In genomic region chr12:91815990-91816389, GRCm38 (mm10) we compare ENCODE assay signal across 8 mouse cellular contexts. TPM values are rescaled to one million over a fixed set of nuclear protein-coding genes. Genes with fewer than 3 reads are reported as not detected.
DNase-seq lines count a peak whose midpoint lies in the region; ATAC-seq and TF ChIP-seq lines count a peak whose summit lies in the region.

No protein-coding gene starts in this region.

- no peaks in the 10 kb centered on the region for H3K27me3 ChIP-seq in forebrain, postnatal 0 days (ENCODE audit: insufficient read depth, low read length)
- H3K27me3 ChIP-seq in intestine, postnatal 0 days (replicated peaks; ENCODE audit: control insufficient read depth, insufficient read depth, low read length), result no peaks in the 10 kb centered on the region
- no peaks in the 10 kb centered on the region for H3K27me3 ChIP-seq in midbrain, embryonic 13.5 days

- intact Hi-C loops in heart, postnatal 25 days (cut with DNase I), result no loop called here
- intact Hi-C loops in left cerebral cortex, postnatal 4 days (cut with DNase I), result no loop called here

- peak; percentile 42 to 74 for DNase-seq in heart, adult 18-20 months
- no peak for DNase-seq in heart, postnatal 25 days (ENCODE audit: low spot score)
- peak; percentile 19 for DNase-seq in cerebellum, adult 11-12 months
- peak; percentile 79 for DNase-seq in forebrain, postnatal 0 days
- peak; percentile 53 for DNase-seq in left cerebral cortex, postnatal 4 days
- peak; percentile 20 to 46 for DNase-seq in spleen, adult 18-20 months

- TF ChIP-seq CTCF in forebrain, postnatal 0 days (IDR thresholded peaks at IDR 0.05; ENCODE audit: low read depth), result peak; percentile 75
- TF ChIP-seq CTCF in intestine, postnatal 0 days (IDR thresholded peaks at IDR 0.05; ENCODE audit: low read depth), result peak; percentile 75

- whole genome bisulfite sequencing in forebrain, postnatal 0 days, result 22% methylated on average over 10 of the region's 10 CpGs
- 27% methylated on average over 10 of the region's 10 CpGs for WGBS in intestine, postnatal 0 days
- WGBS in midbrain, embryonic 13.5 days, result 30% methylated on average over 10 of the region's 10 CpGs

- no peaks in the 10 kb centered on the region for H3K9me3 ChIP-seq in forebrain, postnatal 0 days (ENCODE audit: low read length)
- H3K9me3 ChIP-seq in intestine, postnatal 0 days (ENCODE audit: control insufficient read depth), result no peaks in the 10 kb centered on the region
- H3K9me3 ChIP-seq in midbrain, embryonic 13.5 days, result no peaks in the 10 kb centered on the region

- no peaks in the 10 kb centered on the region for H3K4me1 ChIP-seq in forebrain, postnatal 0 days (ENCODE audit: insufficient read depth)
- no peaks in the 10 kb centered on the region for H3K4me1 ChIP-seq in intestine, postnatal 0 days (replicated peaks; ENCODE audit: control insufficient read depth, insufficient read depth, low read length)
- no peaks in the 10 kb centered on the region for H3K4me1 ChIP-seq in midbrain, embryonic 13.5 days (replicated peaks)

- no peak overlapping the region for H3K4me3 ChIP-seq in forebrain, postnatal 0 days (ENCODE audit: low read depth, low read length)
- no peak overlapping the region for H3K4me3 ChIP-seq in intestine, postnatal 0 days (ENCODE audit: low read depth, low read length)
- no peak overlapping the region for H3K4me3 ChIP-seq in midbrain, embryonic 13.5 days (replicated peaks)

- peak; percentile 85 for ATAC-seq in forebrain, postnatal 0 days
- ATAC-seq in intestine, postnatal 0 days, result no peak
- ATAC-seq in midbrain, embryonic 13.5 days, result peak; percentile 76

- H3K4me2 ChIP-seq in forebrain, postnatal 0 days (ENCODE audit: low read depth), result no peak overlapping the region
- no peak overlapping the region for H3K4me2 ChIP-seq in intestine, postnatal 0 days (replicated peaks; ENCODE audit: low read depth)
- H3K4me2 ChIP-seq in midbrain, embryonic 13.5 days (replicated peaks), result no peak overlapping the region

- H3K36me3 ChIP-seq in forebrain, postnatal 0 days (ENCODE audit: insufficient read depth), result peaks cover 74% of the 10 kb centered on the region
- peaks cover 86% of the 10 kb centered on the region for H3K36me3 ChIP-seq in intestine, postnatal 0 days (ENCODE audit: control insufficient read depth, insufficient read depth)
- H3K36me3 ChIP-seq in midbrain, embryonic 13.5 days, result peaks cover 77% of the 10 kb centered on the region

- H3K9ac ChIP-seq in forebrain, postnatal 0 days, result no peak overlapping the region
- no peak overlapping the region for H3K9ac ChIP-seq in intestine, postnatal 0 days (ENCODE audit: low read depth, low read length)
- no peak overlapping the region for H3K9ac ChIP-seq in midbrain, embryonic 13.5 days (replicated peaks)

- no peak overlapping the region for H3K27ac ChIP-seq in forebrain, postnatal 0 days (ENCODE audit: low read depth, low read length)
- H3K27ac ChIP-seq in intestine, postnatal 0 days (ENCODE audit: low read depth, low read length), result no peak overlapping the region
- H3K27ac ChIP-seq in midbrain, embryonic 13.5 days, result no peak overlapping the region

RNA-seq across cellular contexts. Expression of gene Ston2, which starts 27.8 kb away (rescaled TPM):
- 1 to 10 TPM; 4.7 to 5.9 TPM for total RNA-seq in heart, adult 18-20 months (2021)
- 1 to 10 TPM; 4.0 to 4.5 TPM for total RNA-seq in heart, postnatal 25 days (2021)
- total RNA-seq in forebrain, postnatal 0 days (2014; rRNA removed), result 7.1 and 8.8 TPM in 2 replicates
- polyA plus RNA-seq in forebrain, postnatal 0 days (2015; fragmentation: Nextera tagmentation; extraction: Ambion mirVana), result 3.6 and 7.7 TPM in 2 replicates
- polyA plus RNA-seq in intestine, postnatal 0 days (2015; fragmentation: Nextera tagmentation; extraction: Ambion mirVana), result 2.7 and 3.5 TPM in 2 replicates
- 10 to 100 TPM; 14.2 to 16.6 TPM for total RNA-seq in left cerebral cortex, postnatal 4 days (2021)
- polyA plus RNA-seq in midbrain, embryonic 13.5 days (2015; fragmentation: Nextera tagmentation; extraction: Ambion mirVana), result 3.8 and 7.4 TPM in 2 replicates

RNA-seq across cellular contexts. Expression of gene Sel1l, which starts 33.0 kb away (rescaled TPM):
- 10 to 100 TPM; 65.4 to 72.4 TPM for total RNA-seq in heart, adult 18-20 months (2021)
- 10 to 100 TPM; 62.3 to 69.2 TPM for total RNA-seq in heart, postnatal 25 days (2021)
- 65.2 and 73.4 TPM in 2 replicates for total RNA-seq in forebrain, postnatal 0 days (2014; rRNA removed)
- 59.4 and 95.9 TPM in 2 replicates for polyA plus RNA-seq in forebrain, postnatal 0 days (2015; fragmentation: Nextera tagmentation; extraction: Ambion mirVana)
- polyA plus RNA-seq in intestine, postnatal 0 days (2015; fragmentation: Nextera tagmentation; extraction: Ambion mirVana), result 88.2 and 108 TPM in 2 replicates
- total RNA-seq in left cerebral cortex, postnatal 4 days (2021), result 100 to 1,000 TPM; 119 to 122 TPM
- polyA plus RNA-seq in midbrain, embryonic 13.5 days (2015; fragmentation: Nextera tagmentation; extraction: Ambion mirVana), result 102 and 105 TPM in 2 replicates
